Mouse (Mus musculus) embryonic stem cell, embryonic (primary cell): ENCODE measurements at regions not wholly inside any gene's neighbourhood (a gene's known extent, or its start where the extent isn't known, plus 50 kb on each side); places are given as distances from the start of the nearest gene placed in this dataset.
"Not testable (repeated sequence)": the region's sequence is repeated elsewhere in the genome, so short reads cannot be mapped to it uniquely, and the experiment has no call there.

ENCODE experiments used
- CTCF ChIA-PET, 4 experiments: fragments of 300-600 bp in 2 of 4; fragments of 350-600 bp in 2 of 4; sonication (Branson Sonifier 250); formaldehyde crosslinking; loops; one replicate each; lab custom pipeline; 2022; ENCODE audit warnings: inconsistent platforms in 2 of 4; lab: Charles Lee
- POLR2A ChIA-PET, 4 experiments: fragments of 300-600 bp in 2 of 4; fragments of 350-600 bp in 2 of 4; sonication (Branson Sonifier 250); formaldehyde crosslinking; loops; one replicate each; lab custom pipeline; 2022; ENCODE audit warnings: antibody characterized with exemption in 4 of 4, inconsistent platforms in 1 of 4; lab: Charles Lee

DNA sequence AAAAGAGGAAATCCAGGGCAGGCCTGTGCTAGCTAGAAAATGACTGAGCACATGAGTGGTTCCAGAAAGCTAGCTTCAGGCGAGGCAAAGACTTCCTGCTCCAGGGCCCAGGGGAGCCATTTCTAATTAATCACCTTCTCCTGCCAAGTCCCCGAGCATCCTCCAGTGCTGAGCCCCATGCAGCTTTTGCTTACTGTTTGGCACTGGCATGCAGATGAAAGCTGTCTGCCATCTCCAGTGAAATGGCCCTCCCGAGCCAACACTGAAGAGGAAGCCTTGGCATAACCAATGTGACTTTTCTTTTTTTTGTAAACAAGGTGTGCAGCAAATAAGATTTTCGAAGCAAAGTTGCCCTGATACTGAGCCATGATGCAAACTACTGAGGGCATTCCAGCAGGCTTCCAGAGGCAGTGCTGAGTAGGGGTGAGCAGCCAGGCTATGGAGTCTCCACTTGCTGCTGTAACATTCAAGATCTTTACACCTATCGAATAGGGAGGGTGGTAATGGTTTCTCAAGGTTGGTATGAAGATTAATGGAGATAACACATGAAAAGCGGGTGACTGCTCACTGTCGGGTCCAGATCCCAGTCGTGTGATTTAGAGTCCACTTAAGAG, 125.4 kb upstream of the Immp2l start:
- ChIA-PET CTCF (no interaction called here), POLR2A (interaction anchor here in 2 of 4 experiments (0.6 to 2.4 kb wide), 11 partner anchors 10 to 676 kb away, joined by 3 to 7 read pairs (median 3); partner anchors contain the start of gene Immp2l (in 1 of the 2))

DNA sequence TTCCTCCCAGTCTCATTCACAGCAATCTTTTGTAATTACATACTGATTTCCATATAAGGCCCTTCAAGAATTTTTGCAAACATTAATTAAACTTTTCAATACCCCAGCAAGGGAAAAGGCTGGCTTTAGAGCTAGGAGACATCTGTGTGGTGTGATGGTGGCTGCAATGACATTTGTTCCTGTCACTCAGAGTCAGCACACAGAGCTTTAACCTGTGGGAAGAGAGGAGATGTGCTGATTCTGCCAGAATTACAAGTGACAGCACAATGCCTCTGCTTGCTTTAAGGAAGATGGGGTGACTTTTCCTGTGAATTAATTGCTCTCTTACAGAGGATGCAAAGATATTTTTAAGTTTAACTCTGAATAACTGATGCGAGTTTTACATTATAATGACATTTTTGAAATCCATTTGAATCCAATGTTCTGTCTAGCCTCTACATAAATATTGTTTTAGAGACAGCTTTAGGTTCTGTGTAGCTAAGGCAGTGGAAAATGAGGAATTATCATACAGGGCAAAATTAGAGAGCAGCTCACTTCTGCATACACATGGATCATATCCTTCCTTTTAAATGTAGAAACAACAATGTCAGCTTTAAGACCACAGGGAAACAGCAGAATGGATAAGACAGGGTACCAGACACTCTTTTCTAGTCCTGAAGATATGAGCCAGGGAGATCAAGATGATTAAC, 118.1 kb upstream of the Immp2l start:
- CTCF ChIA-PET: no interaction called here
- POLR2A ChIA-PET: no interaction called here

DNA sequence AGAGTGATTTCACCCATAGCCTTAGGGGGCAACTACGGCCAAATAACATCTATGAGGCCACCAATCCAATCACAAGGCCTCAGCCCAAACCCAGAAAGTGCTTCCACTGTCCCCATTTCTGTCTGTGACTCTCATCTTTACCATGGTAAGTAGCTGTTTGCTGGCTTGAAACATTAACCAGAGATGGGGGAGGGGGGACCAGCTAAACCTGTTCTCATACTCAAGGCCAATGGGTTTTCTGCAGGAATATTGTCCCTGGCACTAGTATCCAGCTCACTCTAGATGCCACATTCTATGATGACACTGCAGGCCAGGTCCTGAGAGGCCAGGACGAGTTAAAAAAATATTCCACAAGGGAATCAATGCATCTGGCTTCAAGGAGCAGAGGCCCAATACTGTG, 117.1 kb upstream of the Immp2l start:
- CTCF ChIA-PET: no interaction called here

DNA sequence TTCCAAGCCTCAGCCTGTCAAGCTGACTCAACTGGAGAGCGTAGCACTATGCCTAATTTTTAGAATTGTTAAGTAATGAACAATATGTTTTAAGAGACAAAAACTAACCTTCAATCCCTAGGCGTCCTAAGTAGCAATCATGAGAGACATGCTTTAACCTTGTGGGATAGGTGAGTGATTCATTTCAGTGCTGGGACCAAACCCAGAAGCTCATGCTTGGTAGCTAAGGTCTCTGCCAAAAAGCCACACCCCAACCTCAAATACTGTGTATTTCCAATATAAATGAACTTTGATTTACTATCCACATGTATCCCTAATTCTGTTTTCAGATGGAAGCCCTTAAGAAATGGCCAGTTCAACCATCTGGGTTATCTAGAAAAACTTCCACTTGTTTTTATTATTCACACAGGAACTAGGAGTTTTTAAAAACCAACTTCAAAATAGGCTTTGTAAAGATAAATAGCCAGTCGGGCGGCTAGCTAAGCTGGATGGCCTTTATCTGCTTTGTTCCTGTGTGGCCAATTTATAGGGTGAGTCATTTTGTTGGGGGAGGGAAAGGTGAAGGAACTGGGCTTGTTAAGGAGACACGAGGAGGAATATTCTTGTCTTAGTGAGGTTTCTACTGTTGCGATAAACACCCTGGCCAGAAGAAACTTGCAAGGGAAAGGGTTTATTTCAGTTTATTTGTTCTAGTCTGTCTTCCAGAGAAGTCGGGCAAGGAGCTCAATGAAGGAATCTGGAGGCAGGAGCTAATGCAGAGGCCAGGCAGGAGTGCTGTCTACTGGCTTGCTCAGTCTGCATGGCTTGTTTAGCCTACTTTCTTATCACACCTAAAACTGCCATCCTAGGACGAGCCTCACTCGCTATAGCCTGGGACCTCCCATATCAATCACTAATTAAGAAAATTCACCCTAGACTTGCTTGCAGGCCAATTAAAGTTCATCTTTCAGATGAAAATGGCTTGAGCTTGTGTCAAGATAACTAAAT, 114.8 kb upstream of the Immp2l start:
- ChIA-PET POLR2A (interaction anchor here in 1 of 4 experiments (0.5 kb wide), 1 partner anchor 35 kb away, joined by 7 read pairs; no protein-coding TSS in a partner anchor), CTCF (no interaction called here)

More for the DNA sequence above, 117.1 kb upstream of the Immp2l start:
- POLR2A ChIA-PET: no interaction called here

DNA sequence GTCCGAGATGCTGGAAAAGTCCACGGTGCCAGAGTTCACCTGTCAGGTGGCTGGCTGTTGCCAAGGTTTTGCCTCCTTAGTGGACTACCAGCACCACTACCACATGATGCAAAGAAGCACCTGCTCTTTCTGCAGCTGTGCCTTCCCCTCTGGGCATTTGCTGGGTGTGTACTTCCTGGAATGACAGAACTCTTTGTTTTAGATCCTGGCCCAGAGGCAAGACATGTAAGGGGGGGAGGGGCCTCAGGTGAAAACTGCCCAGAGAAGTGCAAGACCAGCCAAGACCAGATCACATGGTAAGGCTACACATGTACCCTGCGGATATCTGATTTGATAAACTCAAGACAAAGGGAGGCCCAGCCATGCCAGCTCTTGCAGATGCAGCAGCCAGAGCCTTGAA, 106.4 kb upstream of the Immp2l start:
- POLR2A ChIA-PET: interaction anchor here in 1 of 4 experiments (0.8 to 1.3 kb wide), 2 partner anchors 10 to 81 kb away, joined by 3 to 4 read pairs; no protein-coding TSS in a partner anchor
- CTCF ChIA-PET: no interaction called here

DNA sequence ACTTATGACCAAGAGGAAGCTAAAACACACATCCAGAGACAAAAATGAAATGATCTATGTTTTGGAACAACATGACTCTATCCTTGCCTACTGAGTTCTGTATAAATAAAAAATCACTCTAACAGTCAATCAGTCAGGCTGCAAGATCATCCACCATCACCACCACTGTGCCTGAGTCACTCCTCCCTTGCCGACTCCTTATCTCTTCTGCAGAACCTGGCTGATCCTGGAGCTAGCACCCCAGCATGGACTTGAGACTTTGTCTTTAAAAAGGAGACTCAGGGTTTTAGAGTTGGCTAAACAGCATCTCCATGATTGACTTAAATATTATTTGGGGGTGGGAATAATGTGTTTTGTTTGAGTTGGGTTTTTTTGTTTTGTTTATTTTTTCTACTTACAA, 101.9 kb upstream of the Immp2l start:
- CTCF ChIA-PET: no interaction called here

DNA sequence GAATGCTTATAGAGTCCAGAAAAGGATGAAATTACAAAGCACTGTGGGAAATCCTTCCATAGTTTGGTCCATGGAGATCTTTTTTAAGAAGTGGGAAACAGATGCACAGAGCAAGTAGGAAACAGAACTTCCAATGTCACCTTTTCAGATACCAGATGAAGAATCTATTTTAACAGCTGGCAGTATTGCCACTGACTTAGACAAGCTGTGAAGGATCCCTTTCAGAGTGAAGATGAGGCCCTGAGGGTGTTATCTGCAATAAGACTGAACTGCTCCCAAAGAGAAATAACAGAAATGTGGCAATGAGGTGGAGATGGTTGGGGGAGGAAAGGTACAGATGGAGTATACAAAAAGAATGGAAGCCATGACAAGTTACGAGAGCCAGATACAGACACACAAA, 97.2 kb upstream of the Immp2l start:
- ChIA-PET CTCF (no interaction called here), POLR2A (no interaction called here)

More for the DNA sequence above, 101.9 kb upstream of the Immp2l start:
- POLR2A ChIA-PET: no interaction called here

DNA sequence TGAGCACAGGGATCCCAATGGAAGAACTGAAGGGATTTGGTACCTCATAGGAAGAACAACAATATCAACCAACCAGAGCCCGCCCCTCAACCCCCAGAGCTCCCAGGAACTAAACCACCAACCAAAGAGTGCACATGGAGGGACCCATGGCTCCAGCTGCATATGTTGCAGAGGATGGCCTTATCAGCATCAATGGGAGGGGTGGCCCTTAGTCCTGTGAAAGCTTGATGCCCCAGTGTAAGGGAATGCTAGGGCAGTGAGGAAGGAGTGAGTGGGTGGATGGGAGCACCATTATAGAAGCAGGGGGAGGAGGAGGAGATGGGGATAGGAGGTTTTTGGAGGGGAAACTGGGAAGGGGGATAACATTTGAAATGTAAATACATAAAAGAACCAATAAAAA, 94.5 kb upstream of the Immp2l start:
- POLR2A ChIA-PET: interaction anchor here in 1 of 4 experiments (0.7 kb wide), 1 partner anchor 44 kb away, joined by 3 read pairs; no protein-coding TSS in a partner anchor
- CTCF ChIA-PET: not testable (repeated sequence)

DNA sequence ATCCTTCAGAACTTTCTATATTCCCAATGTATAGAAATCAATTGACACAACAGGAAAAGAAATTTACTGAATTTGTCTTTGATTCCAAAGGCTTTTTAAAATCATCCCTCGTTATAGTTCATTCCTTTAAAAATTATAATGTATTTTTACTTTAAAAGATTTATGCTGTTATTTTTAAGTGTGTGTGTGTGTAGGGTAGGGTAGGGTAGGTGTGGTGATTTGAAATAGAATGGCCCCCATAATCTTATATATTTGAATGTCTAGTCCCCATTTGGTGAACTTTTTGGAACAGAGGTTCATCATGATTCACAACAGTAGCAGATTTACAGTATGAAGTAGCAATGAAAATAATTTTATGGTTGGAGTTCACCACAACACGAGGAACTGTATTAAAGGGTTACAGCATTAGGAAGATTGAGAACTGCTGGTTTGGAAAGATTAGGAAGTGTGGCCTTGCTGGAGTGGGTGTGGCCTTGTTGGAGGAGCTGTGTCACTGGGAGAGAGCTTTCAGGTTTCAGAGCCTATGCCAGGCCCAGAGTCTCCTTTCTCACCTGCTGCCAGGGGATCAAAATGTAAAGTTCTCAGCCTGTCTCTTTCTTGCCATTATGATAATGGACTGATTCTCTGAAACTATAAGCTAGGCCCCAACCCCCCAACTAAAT, 88.7 kb upstream of the Immp2l start:
- CTCF ChIA-PET: no interaction called here
- POLR2A ChIA-PET: interaction anchor here in 1 of 4 experiments (0.7 kb wide), 1 partner anchor 91 kb away, joined by 3 read pairs; no protein-coding TSS in a partner anchor

DNA sequence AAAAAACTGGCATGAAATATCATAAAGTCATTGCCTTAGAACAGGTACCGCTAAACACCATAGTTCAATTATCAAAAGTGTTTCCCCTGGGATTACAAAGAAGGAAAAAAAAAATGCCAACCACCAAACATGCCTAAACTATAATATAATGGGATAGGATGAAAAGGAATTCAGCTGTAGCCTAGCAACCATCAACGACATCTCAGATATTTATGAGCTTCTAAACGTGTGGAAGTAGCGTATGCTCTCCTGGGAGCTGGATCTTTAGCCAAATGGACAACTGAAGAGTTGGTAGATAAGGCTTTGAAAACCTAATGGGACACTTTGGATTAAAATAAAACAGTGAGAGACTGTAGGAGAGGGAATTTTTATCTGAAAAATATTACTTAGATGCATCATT, 86.9 kb upstream of the Immp2l start:
- ChIA-PET POLR2A (interaction anchor here in 1 of 4 experiments (1.2 kb wide), 1 partner anchor 17 kb away, joined by 3 read pairs; no protein-coding TSS in a partner anchor), CTCF (no interaction called here)

DNA sequence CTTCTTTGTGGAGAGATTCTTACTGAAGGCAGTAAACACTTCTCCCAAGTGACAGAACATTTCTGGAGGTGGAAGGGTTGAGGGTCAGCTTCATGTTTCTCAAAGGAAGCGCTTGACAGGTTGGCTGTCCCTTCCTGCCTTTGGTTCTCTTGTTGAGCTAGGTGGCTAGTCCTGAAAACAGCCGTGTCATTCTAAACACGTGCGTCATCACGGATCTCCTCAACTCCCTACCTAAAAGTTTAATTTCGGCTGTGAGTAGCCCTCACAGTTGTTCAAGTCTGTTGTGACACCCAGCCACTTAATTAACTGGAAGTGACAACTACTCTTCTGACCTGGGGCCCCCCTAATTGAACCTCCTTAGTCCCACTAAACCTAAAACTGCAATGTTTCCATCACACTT, 77.0 kb upstream of the Immp2l start:
- CTCF ChIA-PET: no interaction called here
- POLR2A ChIA-PET: interaction anchor here in 1 of 4 experiments (1.2 kb wide), 1 partner anchor 51 kb away, joined by 3 read pairs; no protein-coding TSS in a partner anchor

DNA sequence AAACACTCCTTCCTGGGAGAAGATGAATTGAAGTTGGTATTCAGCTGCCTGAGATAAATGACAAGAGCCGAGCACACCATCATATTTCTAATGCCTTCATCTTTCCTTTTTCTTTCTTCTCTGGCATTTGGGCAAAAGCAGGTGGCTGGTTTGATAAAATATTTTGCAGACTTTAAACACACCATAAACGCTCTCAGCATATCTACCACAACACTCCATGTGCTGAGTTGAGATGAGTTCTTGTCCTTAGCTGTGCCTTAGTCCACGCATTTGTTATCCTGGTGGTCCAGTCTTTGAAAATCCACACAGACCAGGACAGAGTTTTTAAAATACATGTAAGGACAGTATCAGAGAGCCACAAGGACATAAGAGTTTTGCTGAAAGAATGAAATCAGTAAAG, 74.3 kb upstream of the Immp2l start:
- CTCF ChIA-PET: no interaction called here
- POLR2A ChIA-PET: no interaction called here

DNA sequence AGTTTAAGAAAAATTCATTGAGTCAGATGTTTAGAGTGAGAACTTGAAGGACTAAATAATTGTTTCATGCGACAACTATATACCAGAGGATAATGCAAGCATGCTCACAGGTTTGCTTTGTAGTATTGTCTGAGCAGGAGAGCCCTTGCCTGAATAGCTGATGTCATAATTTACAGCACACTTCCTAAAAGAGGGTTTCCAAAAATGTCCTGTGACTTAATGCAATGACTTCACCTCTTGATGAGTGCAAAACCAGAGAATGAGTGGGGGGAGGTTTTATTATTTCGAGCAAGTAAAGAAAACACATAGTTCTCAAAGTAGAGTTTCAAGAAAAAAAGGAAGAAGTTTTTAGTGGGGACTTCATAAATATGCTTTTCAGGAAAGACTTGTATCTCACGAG, 65.4 kb upstream of the Immp2l start:
- POLR2A ChIA-PET: no interaction called here

DNA sequence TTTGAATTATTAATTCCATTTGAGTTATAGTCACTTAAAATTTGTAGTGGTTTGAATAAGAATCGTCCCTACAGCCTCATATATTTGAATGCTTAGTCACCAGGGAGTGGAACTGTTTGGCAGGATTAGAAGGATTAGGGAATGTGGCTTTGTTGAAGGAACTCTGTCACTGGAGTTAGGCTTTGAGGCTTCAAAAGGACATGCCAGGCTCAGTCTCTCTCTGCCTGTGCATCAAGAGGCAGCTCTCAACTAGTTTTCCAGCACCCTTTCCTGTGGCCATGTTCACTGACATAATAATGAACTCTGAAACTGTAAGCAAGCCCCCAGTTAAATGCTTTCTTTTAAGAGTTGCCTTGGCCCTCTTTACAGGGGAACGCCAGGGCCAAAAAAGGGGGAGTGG, 58.9 kb upstream of the Immp2l start:
- POLR2A ChIA-PET: no interaction called here
- CTCF ChIA-PET: no interaction called here

More for the DNA sequence above, 65.4 kb upstream of the Immp2l start:
- CTCF ChIA-PET: no interaction called here

DNA sequence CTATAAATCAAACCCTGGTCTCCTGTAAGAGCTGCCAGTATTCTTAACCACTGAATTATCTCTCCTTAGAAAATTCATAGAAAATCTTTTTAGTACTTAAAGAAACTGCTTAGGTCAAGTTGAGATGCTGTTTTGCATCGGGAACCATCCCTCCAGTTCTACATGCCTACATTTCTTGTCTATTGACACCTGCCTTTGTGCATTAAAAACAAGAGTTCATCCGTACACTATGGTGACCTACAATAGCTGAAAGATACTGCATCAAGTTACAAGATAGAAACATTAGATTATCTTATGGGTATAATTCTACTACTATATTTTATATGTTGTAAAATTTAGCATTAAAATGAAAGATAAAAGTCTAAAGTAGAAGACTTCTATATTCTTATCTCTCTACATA, 57.6 kb upstream of the Immp2l start:
- CTCF ChIA-PET: interaction anchor here in 1 of 4 experiments (0.6 kb wide), 1 partner anchor 50 kb away, joined by 3 read pairs; no protein-coding TSS in a partner anchor
- POLR2A ChIA-PET: no interaction called here

DNA sequence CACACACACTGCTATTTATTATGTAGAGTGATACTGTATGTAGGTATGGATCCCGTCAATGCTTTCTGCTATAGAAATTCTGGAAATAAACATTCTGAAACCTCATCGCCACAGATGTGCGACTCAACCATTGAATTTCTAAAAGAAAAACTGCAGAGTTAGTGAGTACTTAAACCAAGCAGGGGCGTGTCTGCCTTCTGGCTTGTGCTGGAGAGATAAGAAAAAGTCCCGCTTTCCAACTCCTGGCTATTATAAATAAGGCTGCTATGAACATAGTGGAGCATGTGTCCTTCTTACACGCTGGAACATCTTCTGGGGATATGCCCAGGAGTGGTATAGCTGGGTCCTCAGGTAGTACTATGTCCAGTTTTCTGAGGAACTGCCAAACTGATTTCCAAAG, 57.2 kb upstream of the Immp2l start:
- POLR2A ChIA-PET, CTCF ChIA-PET: not testable (repeated sequence)

DNA sequence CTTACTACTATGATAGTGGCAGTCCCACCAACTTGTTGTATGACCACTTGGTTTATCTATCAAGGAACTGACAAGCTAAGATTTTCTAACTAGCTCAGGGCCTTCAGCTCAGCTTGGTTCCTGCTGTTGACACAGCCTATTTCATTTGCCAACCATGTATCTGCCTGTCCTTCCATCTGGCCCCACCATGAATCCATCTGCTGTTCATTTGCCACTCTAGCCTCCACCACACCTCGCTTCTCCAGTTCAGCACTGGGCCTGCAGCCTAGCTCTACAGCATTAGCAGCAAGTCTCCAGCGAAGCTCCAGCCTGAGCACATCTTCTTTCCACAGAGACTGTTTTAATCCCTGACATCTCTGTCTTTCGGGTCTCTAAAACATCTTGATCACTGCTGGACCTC, 51.0 kb upstream of the Immp2l start:
- ChIA-PET CTCF (no interaction called here), POLR2A (no interaction called here)
